Mouse (Mus musculus) ES-Bruce4 (cell line): ENCODE results near the gene Mex3d. TPM values are rescaled to one million over a fixed set of nuclear protein-coding genes. Genes with fewer than 3 reads are reported as not detected.
A peak's percentile ranks its signal among the peaks of the same experiment; 100 is the strongest.

Source experiments
- H3K27ac ChIP-seq: 2 replicates; pipeline ENCODE4 v1.5.1; 2012; ENCODE audit warnings: low read length, inconsistent platforms; ENCODE audit not compliant: insufficient read depth
- H3K27me3 ChIP-seq: 2 replicates; pipeline ENCODE4 v1.6.1; 2012; ENCODE audit warnings: mild to moderate bottlenecking, low read length, inconsistent platforms; ENCODE audit not compliant: control insufficient read depth, poor library complexity, insufficient read depth, severe bottlenecking
- H3K36me3 ChIP-seq: 2 replicates; pipeline ENCODE4 v1.6.1; 2012; ENCODE audit warnings: inconsistent platforms, mild to moderate bottlenecking, low read length, moderate library complexity; ENCODE audit not compliant: control insufficient read depth, poor library complexity, insufficient read depth, severe bottlenecking
- H3K4me1 ChIP-seq: one replicate; pipeline ENCODE4 v1.8.1; 2011; ENCODE audit warnings: low read length; ENCODE audit not compliant: control insufficient read depth, insufficient read depth
- H3K4me3 ChIP-seq: 2 replicates; pipeline ENCODE4 v1.5.1; 2011; ENCODE audit warnings: low read depth, mild to moderate bottlenecking, low read length
- H3K9ac ChIP-seq: 2 replicates; pipeline ENCODE4 v1.6.1; 2012; ENCODE audit warnings: low read depth, mild to moderate bottlenecking, inconsistent platforms; ENCODE audit not compliant: poor library complexity, severe bottlenecking
- H3K9me3 ChIP-seq: replicated peaks from 2 replicates; pipeline ENCODE4 v1.6.1; 2012; ENCODE audit warnings: mild to moderate bottlenecking, low read length, inconsistent platforms; ENCODE audit not compliant: control insufficient read depth, poor library complexity, insufficient read depth, severe bottlenecking
- CTCF ChIP-seq: IDR thresholded peaks from one replicate; pipeline ENCODE4 v1.8.1; 2011; ENCODE audit warnings: low read depth, low read length
- EP300 ChIP-seq: IDR thresholded peaks from 2 replicates; pipeline ENCODE4 v1.6.1; 2011; ENCODE audit warnings: low read depth, low read length; ENCODE audit not compliant: insufficient read depth
- POLR2A ChIP-seq: IDR thresholded peaks from one replicate; pipeline ENCODE4 v1.8.1; 2011; ENCODE audit warnings: low read length; ENCODE audit not compliant: insufficient read depth
- polyA plus RNA-seq: library from polyadenylated mRNA; stranded (reverse); fragments of >200 nt; gene quantifications from 2 replicates; pipeline ENCODE4 v1.2.4, GENCODE M21; 2011; ENCODE audit warnings: low read depth; ENCODE audit not compliant: missing spikeins, insufficient read depth, insufficient read length

Gene Mex3d
- polyA plus RNA-seq, 1 experiment, result 25.0 TPM

- H3K36me3 ChIP-seq, result no peaks in the 10 kb centered on the region
- H3K27ac ChIP-seq, result no peak overlapping the region
- H3K4me3 ChIP-seq, result peak overlapping the region; percentile 22
- H3K27me3 ChIP-seq, result no peaks in the 10 kb centered on the region
- H3K9ac ChIP-seq, result no peak overlapping the region
- peaks cover 5% of the 10 kb centered on the region for H3K4me1 ChIP-seq
- H3K9me3 ChIP-seq, result no peaks in the 10 kb centered on the region
- TF ChIP-seq CTCF (no peak), POLR2A (no peak), EP300 (no peak)
These were observed 4.7 kb downstream of the Mex3d start for GRCm38 (mm10) chr10:80382641-80383365.

DNA sequence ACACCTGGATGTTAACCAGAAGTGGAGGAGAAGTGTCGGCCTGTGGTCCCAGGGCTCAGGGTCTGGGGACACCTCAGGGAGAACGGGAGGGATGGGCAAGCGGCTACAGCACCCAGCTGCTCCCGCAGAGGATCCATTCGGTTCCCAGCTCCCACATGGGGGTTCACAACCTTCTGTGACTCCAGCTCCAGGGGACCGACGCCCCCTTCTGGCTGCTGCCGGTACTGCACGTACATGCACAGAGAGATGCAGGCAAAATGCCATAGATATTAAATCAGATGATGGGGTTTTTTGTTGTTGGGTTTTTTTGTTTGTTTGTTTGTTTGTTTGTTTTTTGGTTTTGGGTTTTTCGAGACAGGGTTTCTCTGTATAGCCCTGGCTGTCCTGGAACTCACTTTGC is 9.7 kb downstream of the Mex3d start:
- H3K9me3 ChIP-seq, result no peaks in the 10 kb centered on the region
- no peaks in the 10 kb centered on the region for H3K4me1 ChIP-seq
- H3K4me3 ChIP-seq, result no peak overlapping the region
- TF ChIP-seq POLR2A (no peak), EP300 (no peak), CTCF (peak; percentile 85)
- no peaks in the 10 kb centered on the region for H3K27me3 ChIP-seq
- no peaks in the 10 kb centered on the region for H3K36me3 ChIP-seq
- H3K9ac ChIP-seq, result no peak overlapping the region
- no peak overlapping the region for H3K27ac ChIP-seq

DNA sequence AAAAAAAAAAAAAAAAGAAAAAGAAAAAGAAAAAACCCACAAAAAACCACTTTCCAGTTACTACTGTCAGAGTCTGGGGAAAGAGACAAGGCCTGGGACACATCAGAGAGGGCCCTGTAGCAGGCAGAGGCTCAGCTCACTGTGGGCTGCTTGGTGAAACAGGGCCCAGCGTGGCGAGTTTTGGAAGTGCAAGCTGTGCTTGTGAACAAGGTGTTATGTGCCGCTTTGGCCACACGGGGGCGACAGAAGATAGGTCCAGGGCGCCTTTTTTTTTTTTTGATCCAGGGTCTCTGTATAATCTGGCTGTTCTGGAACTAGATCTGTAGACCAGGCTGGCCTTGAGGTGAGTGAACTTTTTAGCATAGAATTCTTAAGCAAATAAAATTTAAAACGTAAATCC is 11.3 kb downstream of the Mex3d start:
- H3K36me3 ChIP-seq, result no peaks in the 10 kb centered on the region
- H3K4me1 ChIP-seq, result peaks cover 4% of the 10 kb centered on the region
- H3K9me3 ChIP-seq, result no peaks in the 10 kb centered on the region
- H3K27me3 ChIP-seq, result no peaks in the 10 kb centered on the region
- TF ChIP-seq CTCF (peak; percentile 83), POLR2A (no peak), EP300 (no peak)
- no peak overlapping the region for H3K9ac ChIP-seq
- H3K27ac ChIP-seq, result no peak overlapping the region
- no peak overlapping the region for H3K4me3 ChIP-seq

GRCm38 (mm10) chr10:80374063-80374462 is 13.4 kb downstream of the Mex3d start:
- Histone ChIP-seq H3K9me3 (no peaks in the 10 kb centered on the region), H3K4me1 (peaks cover 4% of the 10 kb centered on the region), H3K27me3 (no peaks in the 10 kb centered on the region), H3K36me3 (no peaks in the 10 kb centered on the region), H3K9ac (no peak overlapping the region), H3K4me3 (no peak overlapping the region), H3K27ac (no peak overlapping the region)
- TF ChIP-seq EP300, result 0 out of 2 replicates have a peak, but pooled peaks have one; percentile 10
- no peak for TF ChIP-seq POLR2A
- TF ChIP-seq CTCF, result peak; percentile 75

DNA sequence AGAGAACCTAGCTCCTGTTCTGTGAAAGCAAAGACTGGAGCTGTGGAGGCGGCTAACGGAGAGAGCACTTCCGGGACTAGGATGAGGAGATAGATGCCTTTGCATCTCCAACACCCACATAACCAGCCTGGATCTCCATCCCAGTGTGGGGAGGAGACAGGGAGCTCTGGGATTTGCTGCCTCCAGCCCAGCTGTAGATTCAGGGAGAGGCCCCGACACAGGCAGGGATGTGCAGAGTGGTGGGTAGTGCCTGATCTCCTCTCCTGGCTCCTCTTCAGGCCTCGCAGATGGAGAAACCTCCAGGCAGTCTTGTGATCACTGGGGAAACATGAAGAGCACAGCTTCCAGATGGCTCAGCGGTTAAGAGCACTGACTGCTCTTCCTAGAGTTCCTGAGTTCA is 14.8 kb downstream of the Mex3d start:
- H3K4me1 ChIP-seq, result peaks cover 4% of the 10 kb centered on the region
- H3K27ac ChIP-seq, result no peak overlapping the region
- TF ChIP-seq CTCF (no peak), EP300 (no peak), POLR2A (no peak)
- no peak overlapping the region for H3K4me3 ChIP-seq
- no peaks in the 10 kb centered on the region for H3K36me3 ChIP-seq
- no peaks in the 10 kb centered on the region for H3K9me3 ChIP-seq
- H3K27me3 ChIP-seq, result no peaks in the 10 kb centered on the region
- H3K9ac ChIP-seq, result no peak overlapping the region

- H3K9ac ChIP-seq, result no peak overlapping the region
- TF ChIP-seq CTCF (no peak), EP300 (no peak), POLR2A (no peak)
- no peaks in the 10 kb centered on the region for H3K27me3 ChIP-seq
- peaks cover 6% of the 10 kb centered on the region for H3K4me1 ChIP-seq
- no peak overlapping the region for H3K27ac ChIP-seq
- H3K9me3 ChIP-seq, result no peaks in the 10 kb centered on the region
- no peaks in the 10 kb centered on the region for H3K36me3 ChIP-seq
- no peak overlapping the region for H3K4me3 ChIP-seq
These were observed 15.5 kb downstream of the Mex3d start for GRCm38 (mm10) chr10:80371983-80372382.
